Mouse (Mus musculus) cerebellum, adult 9-11 months (tissue): ENCODE data around the gene Slc25a22.
"Not testable (repeated sequence)": the region's sequence is repeated elsewhere in the genome, so short reads cannot be mapped to it uniquely, and the experiment has no call there.

Source experiments
- DNase-seq: peaks from one replicate; pipeline ENCODE4 v3.0.0; 2022

Slc25a22 gene

GRCm38 (mm10) chr7:141457236-141457635 is 19.5 kb upstream of the Slc25a22 start:
- peak; percentile 67 for DNase-seq

- no peak for DNase-seq
These were observed 19.0 kb upstream of the Slc25a22 start for GRCm38 (mm10) chr7:141456739-141457138.

GRCm38 (mm10) chr7:141455610-141456314 is 18.1 kb upstream of the Slc25a22 start:
- DNase-seq, result peak; percentile 87

GRCm38 (mm10) chr7:141454967-141455551 is 17.4 kb upstream of the Slc25a22 start, which contains the start of gene Pnpla2:
Pnpla2 (plus strand) TSS chr7:141455198.
- DNase-seq, result peak; percentile 91

- no peak for DNase-seq
These were observed 15.9 kb upstream of the Slc25a22 start for GRCm38 (mm10) chr7:141453636-141454035.

GRCm38 (mm10) chr7:141451928-141452327 is 14.2 kb upstream of the Slc25a22 start:
- no peak for DNase-seq

- DNase-seq, result peak; percentile 94
These were observed 9.7 kb upstream of the Slc25a22 start, which contains the start of gene Rplp2 for GRCm38 (mm10) chr7:141447110-141447991. Rplp2 (plus strand) TSS chr7:141447370.

- DNase-seq, result not testable (repeated sequence)
These were observed 8.7 kb upstream of the Slc25a22 start for GRCm38 (mm10) chr7:141446374-141446773.

GRCm38 (mm10) chr7:141443828-141444237 is 6.1 kb upstream of the Slc25a22 start, which contains the start of gene Pidd1:
Pidd1 (minus strand) TSS chr7:141444025.
- DNase-seq, result peak; percentile 47

GRCm38 (mm10) chr7:141443081-141443821 is 5.6 kb upstream of the Slc25a22 start:
- peak; percentile 64 for DNase-seq

GRCm38 (mm10) chr7:141442199-141442598 is 4.5 kb upstream of the Slc25a22 start:
- DNase-seq, result no peak

- DNase-seq, result peak; percentile 63
These were observed 3.8 kb upstream of the Slc25a22 start for GRCm38 (mm10) chr7:141441460-141441859.

- DNase-seq, result peak; percentile 85
These were observed 2.9 kb upstream of the Slc25a22 start for GRCm38 (mm10) chr7:141440613-141441012.

- peak; percentile 72 for DNase-seq
These were observed 2.1 kb upstream of the Slc25a22 start for GRCm38 (mm10) chr7:141439811-141440210.

GRCm38 (mm10) chr7:141439140-141439679 is 1.5 kb upstream of the Slc25a22 start:
- DNase-seq, result peak; percentile 65

GRCm38 (mm10) chr7:141438201-141438968 is 693 bp upstream of the Slc25a22 start:
- DNase-seq, result peak; percentile 94

- peak; percentile 54 for DNase-seq
These were observed 1.2 kb downstream of the Slc25a22 start for GRCm38 (mm10) chr7:141436523-141436892.

GRCm38 (mm10) chr7:141435856-141436522 is 1.7 kb downstream of the Slc25a22 start:
- DNase-seq, result no peak

GRCm38 (mm10) chr7:141435129-141435855 is 2.4 kb downstream of the Slc25a22 start:
- peak; percentile 85 for DNase-seq

GRCm38 (mm10) chr7:141434464-141434863 is 3.2 kb downstream of the Slc25a22 start:
- DNase-seq, result peak; percentile 90
